Comparison of ENCODE assay signal across 8 mouse cellular contexts in the genomic region with DNA sequence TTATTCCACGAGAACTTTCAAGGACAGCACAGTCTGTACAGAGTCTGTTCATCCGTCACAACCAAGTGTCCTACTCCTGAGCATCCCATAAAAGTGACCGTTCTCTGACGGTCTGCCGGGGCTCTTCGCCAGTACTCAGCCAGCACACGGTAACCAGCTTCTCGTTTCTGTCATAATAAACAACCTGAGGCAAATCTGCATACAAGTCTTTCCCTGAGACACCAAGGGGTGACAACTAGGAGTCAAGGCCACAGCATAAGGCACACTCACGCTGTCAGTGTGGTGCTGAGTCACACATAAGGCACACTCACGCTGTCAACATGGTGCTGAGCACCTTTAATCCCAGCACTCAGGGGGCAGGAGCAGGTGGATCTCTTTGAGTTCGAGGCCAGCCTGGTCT.
"Had no signal": no experiment of that assay in that cellular context is flagged by ENCODE, and none has a peak within 500 bp of the region (broad histone marks: within the 10 kb centered on the region; RNA-seq: fewer than 3 reads in every experiment).

No protein-coding gene starts in this region.

- H3K4me3 ChIP-seq: liver, embryonic 13.5 days; midbrain, embryonic 12.5 days; midbrain, embryonic 15.5 days; myocyte had no signal

- H3K27ac ChIP-seq: kidney, postnatal 0 days; liver, embryonic 13.5 days; midbrain, embryonic 12.5 days; midbrain, embryonic 15.5 days had no signal

- DNase-seq: liver, embryonic 13.5 days; lung, adult 2 months; thymus, adult 18-20 months; thymus, postnatal 36 days had no signal
